Mouse (Mus musculus) heart, embryonic 14.5 days (tissue): Measurements from ENCODE around the gene Trio. TPM values are rescaled to one million over a fixed set of nuclear protein-coding genes. Genes with fewer than 3 reads are reported as not detected.

Experiments
- ATAC-seq: fragments of 200-750 bp; cut with Nextera tagmentation; 2 replicates; pipeline ENCODE4 v1.8.0; 2017; ENCODE audit warnings: low read depth, moderate TSS enrichment; ENCODE audit not compliant: insufficient number of reproducible peaks, insufficient read depth, low FRiP score
- H3K27ac ChIP-seq, 2 experiments: fragments of 200-500 bp in 1 of 2; fragments of 300-500 bp in 1 of 2; sonication (generic) in 1 of 2; replicated peaks in 1 of 2; 2 replicates each; pipeline ENCODE4 v1.5.1; 2012 to 2014; ENCODE audit warnings: low read depth in 2 of 2, low read length in 2 of 2, control low read depth in 1 of 2, mild to moderate bottlenecking in 1 of 2, mixed read lengths in 1 of 2; ENCODE audit not compliant: control insufficient read depth in 1 of 2, insufficient read depth in 1 of 2
- H3K27me3 ChIP-seq: fragments of 300-500 bp; sonication (generic); 2 replicates; pipeline ENCODE4 v1.6.1; 2014; ENCODE audit warnings: mild to moderate bottlenecking, low read length, control low read depth; ENCODE audit not compliant: control insufficient read depth, insufficient read depth
- H3K36me3 ChIP-seq: fragments of 300-500 bp; sonication (generic); 2 replicates; pipeline ENCODE4 v1.6.1; 2014; ENCODE audit warnings: mild to moderate bottlenecking, control low read depth, low read length, mixed read lengths; ENCODE audit not compliant: control insufficient read depth, insufficient read depth
- H3K4me1 ChIP-seq, 2 experiments: fragments of 200-500 bp in 1 of 2; fragments of 300-500 bp in 1 of 2; sonication (generic) in 1 of 2; 2 replicates each; pipeline ENCODE4 v1.6.1; 2012 to 2014; ENCODE audit warnings: low read length in 2 of 2, control low read depth in 1 of 2, mixed read lengths in 1 of 2; ENCODE audit not compliant: control insufficient read depth in 2 of 2, insufficient read depth in 2 of 2
- H3K4me2 ChIP-seq: fragments of 300-500 bp; sonication (generic); 2 replicates; pipeline ENCODE4 v1.6.1; 2014; ENCODE audit warnings: mild to moderate bottlenecking, low read length
- H3K4me3 ChIP-seq, 2 experiments: fragments of 200-500 bp in 1 of 2; fragments of 300-500 bp in 1 of 2; sonication (generic) in 1 of 2; 2 replicates each; pipeline ENCODE4 v1.5.1; 2012 to 2014; ENCODE audit warnings: low read length in 2 of 2, mild to moderate bottlenecking in 2 of 2, control low read depth in 1 of 2, low read depth in 1 of 2, moderate library complexity in 1 of 2; ENCODE audit not compliant: control insufficient read depth in 1 of 2, insufficient read depth in 1 of 2
- H3K9ac ChIP-seq: fragments of 300-500 bp; sonication (generic); 2 replicates; pipeline ENCODE4 v1.6.1; 2014; ENCODE audit warnings: mild to moderate bottlenecking, low read length
- H3K9me3 ChIP-seq: fragments of 300-500 bp; sonication (generic); 2 replicates; pipeline ENCODE4 v1.6.1; 2016; ENCODE audit warnings: low read length, control low read depth; ENCODE audit not compliant: control insufficient read depth
- WGBS: fragments of 180-500 bp; shearing (Covaris S2); extraction: QIAGEN DNeasy Blood & Tissue Kit; methylation state at CpG from one replicate; pipeline ENCODE4 v1.1.7; 2014; 5-methylcytosine and 5-hydroxymethylcytosine counted together
- polyA plus RNA-seq: library from polyadenylated mRNA; unstranded; fragments of >200 nt; fragmentation: Nextera tagmentation; extraction: Ambion mirVana; gene quantifications from 2 replicates; pipeline ENCODE4 v1.2.1, GENCODE M21; 2014

Trio gene
- polyA plus RNA-seq, 1 experiment from 2014 or later, result 23.8 TPM

GRCm38 (mm10) chr15:27923280-27923986 lies 102.2 kb downstream of the Trio start:
- WGBS, result 7% methylated on average over 21 of the region's 21 CpGs
- Histone ChIP-seq H3K27me3 (no peaks in the 10 kb centered on the region), H3K9me3 (no peaks in the 10 kb centered on the region), H3K36me3 (peaks cover 4% of the 10 kb centered on the region; the same call in 1 of the 2 replicates), H3K4me3 (peak overlapping the region; percentile 29 to 36), H3K9ac (peak overlapping the region; percentile 22), H3K27ac (peak overlapping the region; percentile 33 to 37; a peak in 2 of 4 replicates), H3K4me1 (peaks cover 34 to 69% of the 10 kb centered on the region in 2 experiments), H3K4me2 (peak overlapping the region; percentile 74)
- peak; percentile 81 for ATAC-seq

- WGBS, result 53% methylated on average over 3 of the region's 3 CpGs
- Histone ChIP-seq H3K4me3 (no peak overlapping the region), H3K9me3 (no peaks in the 10 kb centered on the region), H3K9ac (no peak overlapping the region), H3K4me1 (peaks cover 22 to 52% of the 10 kb centered on the region in 2 experiments), H3K27me3 (no peaks in the 10 kb centered on the region), H3K4me2 (no peak overlapping the region), H3K27ac (no peak overlapping the region), H3K36me3 (peaks cover 18% of the 10 kb centered on the region)
- ATAC-seq, result no peak
Measured at GRCm38 (mm10) chr15:27920751-27921150, 104.9 kb downstream of the Trio start.

GRCm38 (mm10) chr15:27919540-27919939 lies 106.1 kb downstream of the Trio start:
- no peak for ATAC-seq
- H3K9ac ChIP-seq, result no peak overlapping the region
- H3K4me1 ChIP-seq, result peaks cover 12 to 41% of the 10 kb centered on the region in 2 experiments
- 9% methylated on average over 5 of the region's 5 CpGs for WGBS
- H3K4me2 ChIP-seq, result no peak overlapping the region
- H3K36me3 ChIP-seq, result peaks cover 18% of the 10 kb centered on the region
- no peaks in the 10 kb centered on the region for H3K27me3 ChIP-seq
- H3K4me3 ChIP-seq, result no peak overlapping the region
- H3K27ac ChIP-seq, result no peak overlapping the region
- no peaks in the 10 kb centered on the region for H3K9me3 ChIP-seq

GRCm38 (mm10) chr15:27918798-27919197 lies 106.8 kb downstream of the Trio start:
- H3K27me3 ChIP-seq, result no peaks in the 10 kb centered on the region
- no peak overlapping the region for H3K4me3 ChIP-seq
- peaks cover 12 to 36% of the 10 kb centered on the region in 2 experiments for H3K4me1 ChIP-seq
- ATAC-seq, result no peak
- no peaks in the 10 kb centered on the region for H3K9me3 ChIP-seq
- H3K4me2 ChIP-seq, result no peak overlapping the region
- H3K9ac ChIP-seq, result no peak overlapping the region
- H3K36me3 ChIP-seq, result peaks cover 18% of the 10 kb centered on the region
- H3K27ac ChIP-seq, result no peak overlapping the region
- WGBS, result 76% methylated on average over 9 of the region's 9 CpGs

GRCm38 (mm10) chr15:27916204-27916603 lies 109.4 kb downstream of the Trio start:
- no peak for ATAC-seq
- H3K36me3 ChIP-seq, result peaks cover 24% of the 10 kb centered on the region
- peaks cover 3 to 14% of the 10 kb centered on the region in 2 experiments for H3K4me1 ChIP-seq
- no peaks in the 10 kb centered on the region for H3K27me3 ChIP-seq
- H3K4me2 ChIP-seq, result no peak overlapping the region
- no peak overlapping the region for H3K9ac ChIP-seq
- no peak overlapping the region for H3K27ac ChIP-seq
- H3K4me3 ChIP-seq, result no peak overlapping the region
- WGBS, result 50% methylated on average over 4 of the region's 4 CpGs
- no peaks in the 10 kb centered on the region for H3K9me3 ChIP-seq

GRCm38 (mm10) chr15:27913013-27913412 lies 112.6 kb downstream of the Trio start:
- 55% methylated on average over 3 of the region's 3 CpGs for WGBS
- peak; percentile 47; the same call in 1 of the 2 replicates for ATAC-seq
- no peaks in the 10 kb centered on the region for H3K27me3 ChIP-seq

GRCm38 (mm10) chr15:27911196-27911595 lies 114.5 kb downstream of the Trio start:
- Histone ChIP-seq H3K9ac (no peak overlapping the region), H3K36me3 (peaks cover 14% of the 10 kb centered on the region), H3K27ac (no peak overlapping the region), H3K4me2 (no peak overlapping the region), H3K4me1 (peaks cover 16 to 24% of the 10 kb centered on the region in 2 experiments), H3K4me3 (no peak overlapping the region), H3K27me3 (no peaks in the 10 kb centered on the region), H3K9me3 (no peaks in the 10 kb centered on the region)
- 75% methylated on average over 9 of the region's 9 CpGs for WGBS
- ATAC-seq, result no peak

More at GRCm38 (mm10) chr15:27913013-27913412, 112.6 kb downstream of the Trio start:
- Histone ChIP-seq H3K4me1 (peaks cover 2 to 5% of the 10 kb centered on the region in 2 experiments; a peak in 3 of 4 replicates), H3K36me3 (peaks cover 27% of the 10 kb centered on the region), H3K27ac (no peak overlapping the region), H3K4me2 (no peak overlapping the region), H3K9ac (no peak overlapping the region), H3K9me3 (no peaks in the 10 kb centered on the region), H3K4me3 (no peak overlapping the region)
